Mouse (Mus musculus) ES-Bruce4 (cell line): ENCODE results near the gene Nr2e3.

Experiments
- EP300 ChIP-seq: IDR thresholded peaks from 2 replicates; pipeline ENCODE4 v1.6.1; 2011; ENCODE audit warnings: low read depth, low read length; ENCODE audit not compliant: insufficient read depth
- POLR2A ChIP-seq: IDR thresholded peaks from one replicate; pipeline ENCODE4 v1.8.1; 2011; ENCODE audit warnings: low read length; ENCODE audit not compliant: insufficient read depth

DNA sequence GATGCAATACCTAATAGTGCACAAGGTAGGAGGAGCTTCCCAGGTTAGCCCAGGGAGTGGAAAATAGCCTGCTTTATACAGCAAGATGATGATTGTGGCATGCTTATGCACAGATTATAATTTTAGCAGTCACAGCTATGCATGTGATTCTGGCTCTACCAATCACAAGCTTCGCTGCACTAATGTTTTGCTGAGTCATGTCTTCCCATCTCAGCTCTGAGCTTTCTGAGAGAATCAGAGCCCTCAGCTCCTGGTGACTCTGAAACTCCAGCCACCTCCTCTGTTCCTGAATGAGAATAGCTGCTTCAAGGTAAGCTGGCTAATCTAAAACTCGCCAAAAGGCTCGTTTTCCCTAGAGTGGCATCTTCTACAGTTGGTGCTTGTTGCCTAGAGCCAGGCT, 30.2 kb downstream of the Nr2e3 start:
- no peak for TF ChIP-seq EP300
- TF ChIP-seq POLR2A: no peak
